Mouse (Mus musculus): ENCODE data around the gene Il4i1. TPM values are rescaled to one million over a fixed set of nuclear protein-coding genes. Genes with fewer than 3 reads are reported as not detected.

The Il4i1 gene
- polyA plus RNA-seq, 1 experiment from 2014 or later = 2.0 TPM

DNA sequence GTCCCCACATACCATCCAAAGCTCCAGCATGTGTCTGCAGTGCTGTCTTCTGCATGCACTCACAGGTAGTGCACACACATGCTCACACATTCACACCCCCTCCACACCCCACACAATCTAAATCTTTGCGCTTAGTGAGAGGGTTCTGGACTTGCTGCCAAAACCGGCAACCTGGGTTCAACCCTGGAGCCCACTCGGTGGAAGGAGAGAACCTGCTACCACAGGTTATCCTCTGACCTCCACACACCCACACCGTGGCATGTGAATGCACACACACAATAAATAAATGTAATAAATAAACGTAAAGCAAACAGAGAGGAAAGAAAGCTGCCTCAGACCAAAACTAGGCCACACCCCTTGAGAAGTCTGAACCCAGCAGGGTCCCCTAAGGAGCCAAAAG, 31.6 kb downstream of the Il4i1 start:
- H3K4me3 ChIP-seq (ENCODE audit: low read depth, low read length) = peak overlapping the region; percentile 68
- H3K36me3 ChIP-seq (ENCODE audit: control insufficient read depth, insufficient read depth, low read length) = peaks cover 48% of the 10 kb centered on the region
- 73% methylated on average over 5 of the region's 5 CpGs for WGBS
- 0 out of 2 replicates have a peak overlapping the region, but pooled peaks have one; percentile 22 for H3K27ac ChIP-seq (ENCODE audit: low read depth)
- H3K4me1 ChIP-seq (replicated peaks; ENCODE audit: control insufficient read depth, insufficient read depth, low read length) = peaks cover 21% of the 10 kb centered on the region
- peak overlapping the region; percentile 71 for H3K9ac ChIP-seq (ENCODE audit: low read length)
- H3K4me2 ChIP-seq (ENCODE audit: low read length) = peak overlapping the region; percentile 80
- ATAC-seq (replicated peaks; ENCODE audit: low FRiP score, low TSS enrichment, low read depth) = no peak
- no peak for DNase-seq (ENCODE audit: low spot score)
- H3K27me3 ChIP-seq (replicated peaks; ENCODE audit: control insufficient read depth, insufficient read depth, low read length) = no peaks in the 10 kb centered on the region
- H3K9me3 ChIP-seq (ENCODE audit: control insufficient read depth, low read length) = no peaks in the 10 kb centered on the region

GRCm38 (mm10) chr7:44848561-44849415, 32.6 kb downstream of the Il4i1 start, which contains the start of the genes Akt1s1 and Tbc1d17:
TSS of gene Akt1s1 (plus strand) at chr7:44848991.
TSS of gene Tbc1d17 (minus strand) at chr7:44849079.
- under 1% methylated on average over 54 of the region's 54 CpGs for WGBS
- Histone ChIP-seq H3K36me3 (ENCODE audit: control insufficient read depth, insufficient read depth, low read length) (peaks cover 46% of the 10 kb centered on the region), H3K4me2 (ENCODE audit: low read length) (peak within 1 kb of the TSS; percentile 80), H3K4me1 (replicated peaks; ENCODE audit: control insufficient read depth, insufficient read depth, low read length) (peaks cover 29% of the 10 kb centered on the region), H3K4me3 (ENCODE audit: low read depth, low read length) (peak within 1 kb of the TSS; percentile 68), H3K9ac (ENCODE audit: low read length) (peak within 1 kb of the TSS; percentile 71), H3K9me3 (ENCODE audit: control insufficient read depth, low read length) (no peaks in the 10 kb centered on the region), H3K27me3 (replicated peaks; ENCODE audit: control insufficient read depth, insufficient read depth, low read length) (no peaks in the 10 kb centered on the region), H3K27ac (ENCODE audit: low read depth) (peak within 1 kb of the TSS; percentile 99)
- ATAC-seq (replicated peaks; ENCODE audit: low FRiP score, low TSS enrichment, low read depth) (peak; percentile 86), DNase-seq (ENCODE audit: low spot score) (peak; percentile 99)

DNA sequence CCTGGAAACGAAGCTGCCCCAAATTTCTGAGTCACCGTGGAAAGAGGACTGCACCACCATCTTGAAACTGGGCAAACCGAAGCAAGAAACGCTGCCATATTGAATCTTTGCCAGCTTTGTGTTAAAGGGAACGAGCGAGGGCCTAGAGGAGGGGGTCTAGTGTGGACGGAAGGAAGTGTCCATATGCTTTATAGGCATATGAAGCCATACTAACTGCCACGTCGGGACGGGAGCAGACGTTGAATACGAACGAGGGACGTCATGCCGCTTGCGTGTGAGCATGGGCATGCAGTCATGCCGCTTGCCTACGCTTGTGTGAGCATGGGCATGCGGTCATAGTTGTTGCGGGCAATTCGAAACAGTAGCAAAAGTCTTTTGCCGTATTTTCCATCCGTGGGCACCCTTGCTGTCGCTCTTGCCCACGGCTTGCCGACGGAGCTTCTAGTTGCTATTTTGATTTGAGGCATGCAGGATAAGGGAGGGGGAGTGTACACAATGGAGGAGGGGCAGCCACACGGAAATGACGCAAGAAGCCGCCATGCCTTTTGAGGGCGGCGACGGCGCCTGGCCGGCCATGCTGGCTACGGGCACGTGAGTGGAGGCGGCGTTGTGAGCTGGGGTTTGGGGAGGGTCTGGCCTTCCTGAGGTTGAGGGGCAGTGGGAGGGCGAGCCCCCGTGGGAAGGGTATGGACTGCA, 33.4 kb downstream of the Il4i1 start:
- Histone ChIP-seq H3K27ac (ENCODE audit: low read depth) (peak overlapping the region; percentile 99), H3K4me3 (ENCODE audit: low read depth, low read length) (peak overlapping the region; percentile 68), H3K36me3 (ENCODE audit: control insufficient read depth, insufficient read depth, low read length) (peaks cover 38% of the 10 kb centered on the region), H3K4me1 (replicated peaks; ENCODE audit: control insufficient read depth, insufficient read depth, low read length) (peaks cover 34% of the 10 kb centered on the region), H3K4me2 (ENCODE audit: low read length) (peak overlapping the region; percentile 80), H3K9ac (ENCODE audit: low read length) (peak overlapping the region; percentile 71), H3K27me3 (replicated peaks; ENCODE audit: control insufficient read depth, insufficient read depth, low read length) (no peaks in the 10 kb centered on the region), H3K9me3 (ENCODE audit: control insufficient read depth, low read length) (no peaks in the 10 kb centered on the region)
- WGBS = under 1% methylated on average over 40 of the region's 41 CpGs
- peak; percentile 61 for ATAC-seq (replicated peaks; ENCODE audit: low FRiP score, low TSS enrichment, low read depth)
- DNase-seq (ENCODE audit: low spot score) = peak; percentile 92

DNA sequence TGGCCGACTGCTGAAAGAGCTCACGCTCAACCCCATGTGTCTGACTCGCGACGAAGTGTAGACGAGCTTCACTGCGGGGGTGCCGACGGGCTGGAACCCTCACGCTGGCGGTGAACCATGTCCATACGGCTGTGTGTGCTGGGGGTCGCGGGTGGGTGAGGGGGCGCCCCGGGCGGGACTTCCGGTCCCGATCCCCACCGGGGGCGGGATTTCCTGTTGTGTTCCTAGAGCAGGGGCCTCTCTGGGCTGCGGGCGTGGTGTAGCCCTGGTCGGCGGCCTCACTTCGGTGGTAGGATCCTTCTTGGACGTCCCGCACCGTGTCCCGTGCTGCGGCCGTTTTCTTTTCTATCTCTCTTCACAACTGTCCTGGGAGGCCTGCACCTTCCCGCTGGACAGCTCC, 34.0 kb downstream of the Il4i1 start:
- H3K27ac ChIP-seq (ENCODE audit: low read depth) = peak overlapping the region; percentile 99
- DNase-seq (ENCODE audit: low spot score) (peak; percentile 86), ATAC-seq (replicated peaks; ENCODE audit: low FRiP score, low TSS enrichment, low read depth) (peak; percentile 37)
- H3K9me3 ChIP-seq (ENCODE audit: control insufficient read depth, low read length) = no peaks in the 10 kb centered on the region
- H3K4me2 ChIP-seq (ENCODE audit: low read length) = peak overlapping the region; percentile 80
- H3K9ac ChIP-seq (ENCODE audit: low read length) = peak overlapping the region; percentile 71
- H3K4me3 ChIP-seq (ENCODE audit: low read depth, low read length) = peak overlapping the region; percentile 68
- no peaks in the 10 kb centered on the region for H3K27me3 ChIP-seq (replicated peaks; ENCODE audit: control insufficient read depth, insufficient read depth, low read length)
- peaks cover 33% of the 10 kb centered on the region for H3K36me3 ChIP-seq (ENCODE audit: control insufficient read depth, insufficient read depth, low read length)
- H3K4me1 ChIP-seq (replicated peaks; ENCODE audit: control insufficient read depth, insufficient read depth, low read length) = peaks cover 34% of the 10 kb centered on the region
- 0% methylated on average over 32 of the region's 33 CpGs for WGBS

DNA sequence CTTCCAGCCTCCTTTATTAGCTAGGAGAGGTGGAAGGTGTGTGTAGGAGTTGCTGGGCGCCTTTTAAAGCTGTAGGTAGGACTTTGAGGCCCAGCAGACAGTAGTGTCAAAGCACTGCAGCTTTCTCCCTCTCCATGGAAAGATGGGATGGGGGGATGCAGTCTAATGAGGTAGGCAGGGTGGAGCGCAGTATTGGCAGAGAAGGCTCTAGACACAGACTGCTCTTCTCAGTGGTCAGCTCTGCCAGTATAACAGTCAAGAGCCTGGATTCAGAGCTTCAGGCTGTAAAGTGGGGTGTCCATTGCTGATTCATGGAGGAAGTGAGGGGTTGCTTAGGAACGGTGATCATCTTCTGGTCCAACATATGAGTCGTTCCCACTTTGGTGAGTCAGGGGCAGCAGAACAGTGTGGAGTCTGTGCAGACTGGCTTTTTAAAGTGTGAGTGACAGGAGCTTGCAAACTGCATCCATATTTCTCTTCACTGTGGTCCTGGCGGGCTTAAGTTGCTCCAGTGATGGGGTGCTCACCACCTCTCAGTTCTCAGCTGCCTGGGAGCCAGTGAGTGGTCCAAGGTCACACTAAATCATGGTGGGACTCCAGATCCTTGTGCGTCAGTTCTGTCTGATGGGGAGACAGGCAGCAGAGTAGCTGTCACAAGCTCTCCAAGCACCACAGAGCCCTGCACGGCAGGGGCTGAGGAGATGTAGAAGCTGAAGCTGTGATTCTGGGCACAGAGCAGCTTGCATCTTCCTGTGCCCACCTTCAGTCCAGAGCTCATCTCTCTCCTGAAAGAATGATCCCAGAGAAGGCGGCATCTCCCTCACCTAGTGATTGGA, 34.8 kb downstream of the Il4i1 start:
- no peak for DNase-seq (ENCODE audit: low spot score)
- peak overlapping the region; percentile 68 for H3K4me3 ChIP-seq (ENCODE audit: low read depth, low read length)
- H3K27ac ChIP-seq (ENCODE audit: low read depth) = peak overlapping the region; percentile 99
- H3K9me3 ChIP-seq (ENCODE audit: control insufficient read depth, low read length) = no peaks in the 10 kb centered on the region
- H3K27me3 ChIP-seq (replicated peaks; ENCODE audit: control insufficient read depth, insufficient read depth, low read length) = no peaks in the 10 kb centered on the region
- H3K9ac ChIP-seq (ENCODE audit: low read length) = peak overlapping the region; percentile 71
- ATAC-seq (replicated peaks; ENCODE audit: low FRiP score, low TSS enrichment, low read depth) = no peak
- peak overlapping the region; percentile 80 for H3K4me2 ChIP-seq (ENCODE audit: low read length)
- H3K4me1 ChIP-seq (replicated peaks; ENCODE audit: control insufficient read depth, insufficient read depth, low read length) = peaks cover 34% of the 10 kb centered on the region
- H3K36me3 ChIP-seq (ENCODE audit: control insufficient read depth, insufficient read depth, low read length) = peaks cover 24% of the 10 kb centered on the region
- 70% methylated on average over 8 of the region's 8 CpGs for WGBS

GRCm38 (mm10) chr7:44851625-44852234, 35.5 kb downstream of the Il4i1 start:
- 91% methylated on average over 12 of the region's 12 CpGs for WGBS
- H3K9me3 ChIP-seq (ENCODE audit: control insufficient read depth, low read length) = no peaks in the 10 kb centered on the region
- no peak for DNase-seq (ENCODE audit: low spot score)
- no peak overlapping the region for H3K4me3 ChIP-seq (ENCODE audit: low read depth, low read length)
- no peak overlapping the region for H3K9ac ChIP-seq (ENCODE audit: low read length)
- no peaks in the 10 kb centered on the region for H3K27me3 ChIP-seq (replicated peaks; ENCODE audit: control insufficient read depth, insufficient read depth, low read length)
- H3K4me1 ChIP-seq (replicated peaks; ENCODE audit: control insufficient read depth, insufficient read depth, low read length) = peaks cover 39% of the 10 kb centered on the region
- ATAC-seq (replicated peaks; ENCODE audit: low FRiP score, low TSS enrichment, low read depth) = no peak
- H3K4me2 ChIP-seq (ENCODE audit: low read length) = no peak overlapping the region
- peaks cover 17% of the 10 kb centered on the region for H3K36me3 ChIP-seq (ENCODE audit: control insufficient read depth, insufficient read depth, low read length)
- no peak overlapping the region for H3K27ac ChIP-seq (ENCODE audit: low read depth)

DNA sequence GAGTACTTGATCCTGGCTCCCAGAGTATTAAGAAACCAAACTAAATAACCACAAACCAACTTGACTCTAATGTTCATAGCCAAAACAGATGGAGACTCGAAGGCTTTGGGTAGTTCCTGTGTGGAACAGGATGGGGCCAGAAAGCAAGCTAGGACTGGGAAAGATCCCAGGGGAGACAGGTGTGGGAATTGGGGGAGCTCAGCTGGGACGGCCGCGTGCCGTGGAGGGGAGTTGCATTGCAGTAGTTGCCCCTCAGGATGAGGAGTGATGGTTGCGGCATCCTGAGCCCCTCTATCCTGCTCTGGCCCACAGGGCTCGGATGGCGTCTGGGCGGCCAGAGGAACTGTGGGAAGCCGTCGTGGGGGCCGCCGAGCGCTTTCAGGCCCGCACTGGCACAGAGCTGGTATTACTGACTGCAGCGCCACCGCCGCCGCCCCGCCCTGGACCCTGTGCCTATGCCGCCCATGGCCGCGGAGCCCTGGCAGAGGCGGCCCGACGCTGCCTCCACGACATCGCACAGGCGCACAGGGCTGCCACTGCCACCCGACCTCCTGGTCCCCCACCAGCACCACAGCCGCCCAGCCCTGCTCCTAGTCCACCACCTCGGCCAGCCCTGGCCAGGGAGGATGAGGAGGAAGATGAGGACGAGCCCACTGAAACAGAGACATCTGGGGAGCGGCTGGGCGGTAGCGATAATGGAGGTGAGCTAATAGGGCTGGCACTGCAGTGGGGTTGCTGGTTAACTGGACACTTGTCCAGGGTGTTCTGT, 36.3 kb downstream of the Il4i1 start:
- Histone ChIP-seq H3K4me3 (ENCODE audit: low read depth, low read length) (no peak overlapping the region), H3K9me3 (ENCODE audit: control insufficient read depth, low read length) (no peaks in the 10 kb centered on the region), H3K36me3 (ENCODE audit: control insufficient read depth, insufficient read depth, low read length) (peaks cover 15% of the 10 kb centered on the region; the same call in 1 of the 2 replicates), H3K9ac (ENCODE audit: low read length) (no peak overlapping the region), H3K27ac (ENCODE audit: low read depth) (no peak overlapping the region), H3K4me1 (replicated peaks; ENCODE audit: control insufficient read depth, insufficient read depth, low read length) (peaks cover 38% of the 10 kb centered on the region), H3K4me2 (ENCODE audit: low read length) (no peak overlapping the region), H3K27me3 (replicated peaks; ENCODE audit: control insufficient read depth, insufficient read depth, low read length) (no peaks in the 10 kb centered on the region)
- DNase-seq (ENCODE audit: low spot score) (no peak), ATAC-seq (replicated peaks; ENCODE audit: low FRiP score, low TSS enrichment, low read depth) (no peak)
- WGBS = 87% methylated on average over 36 of the region's 36 CpGs

All from intestine, embryonic 14.5 days (tissue).